Mouse (Mus musculus): Measurements from ENCODE around the gene Gm10382.

GRCm38 (mm10) chr5:125403481-125404465 lies 14.7 kb downstream of the Gm10382 start:
- TF ChIP-seq CTCF (IDR thresholded peaks at IDR 0.05; ENCODE audit: low read depth) (no peak), EP300 (IDR thresholded peaks at IDR 0.05; ENCODE audit: low read depth) (no peak)

All from liver, postnatal 0 days (tissue).